Mouse (Mus musculus): ENCODE data around the gene Wscd1.

Wscd1 gene

GRCm38 (mm10) chr11:71749671-71750070, at the start of gene Wscd1:
Wscd1 (plus strand) TSS chr11:71749920.
- no peak for DNase-seq (ENCODE audit: low spot score in 2 of 2)

DNA sequence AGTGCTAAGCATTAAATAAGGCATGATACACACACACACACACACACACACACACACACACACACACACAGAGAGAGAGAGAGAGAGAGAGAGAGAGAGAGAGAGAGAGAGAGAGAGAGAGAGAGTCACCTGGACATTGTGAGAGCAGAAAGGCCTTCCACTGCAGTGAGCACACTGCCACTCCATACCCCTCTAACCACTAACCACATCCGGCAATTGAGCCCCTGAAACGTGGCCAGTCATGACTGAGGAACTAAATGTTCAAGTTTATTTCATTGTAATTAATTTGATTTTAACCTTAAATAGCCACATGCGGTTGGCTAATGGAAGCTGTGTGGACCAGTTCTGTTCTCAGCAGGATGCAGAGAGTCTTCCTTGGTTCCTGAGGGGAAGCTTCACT, 21.7 kb upstream of the Wscd1 start:
- no peak for DNase-seq (ENCODE audit: low spot score in 2 of 2)

DNA sequence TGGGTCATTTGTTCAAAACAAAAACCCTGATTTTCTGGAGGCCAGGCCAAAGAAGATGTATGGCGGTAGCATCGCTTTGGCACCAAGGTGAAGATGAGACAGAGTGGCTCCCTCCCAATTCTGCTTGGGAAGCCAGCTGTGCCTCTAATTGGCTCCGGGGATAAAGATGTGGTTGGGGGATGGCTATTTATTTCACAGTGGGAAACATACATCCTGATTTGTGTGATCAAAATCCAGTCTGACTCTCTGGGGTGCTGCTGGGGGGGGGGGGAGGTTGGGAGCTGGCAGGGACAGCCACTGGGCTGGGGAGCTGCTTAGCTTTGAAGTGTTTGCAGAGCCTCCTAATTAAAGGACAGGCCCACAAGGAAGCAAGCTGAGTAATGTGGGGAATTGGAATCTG, 20.4 kb upstream of the Wscd1 start:
- DNase-seq (ENCODE audit: low spot score in 2 of 2) = no peak

- DNase-seq (ENCODE audit: low spot score in 2 of 2) = no peak
Observed at GRCm38 (mm10) chr11:71733771-71734170, 15.9 kb upstream of the Wscd1 start.

DNA sequence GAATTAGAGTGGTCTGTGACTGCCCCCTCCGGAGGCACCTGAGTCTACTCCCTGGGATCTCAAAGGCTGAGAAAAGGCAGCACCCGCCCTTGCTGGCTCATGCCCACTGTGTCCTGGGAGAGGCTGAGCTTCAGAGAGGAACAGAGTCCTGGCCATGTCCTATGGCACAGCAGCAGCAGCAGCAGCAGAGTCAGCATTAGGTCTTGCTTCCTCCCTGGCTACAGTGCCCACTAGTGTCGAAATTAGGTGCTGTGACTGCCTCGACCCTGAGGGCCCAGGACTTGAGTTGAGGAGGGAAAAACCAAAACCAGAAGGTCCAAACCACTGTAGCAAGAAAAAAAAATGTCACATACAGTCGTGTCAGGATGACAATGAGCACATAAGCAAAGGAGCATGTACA, 12.6 kb upstream of the Wscd1 start:
- DNase-seq (ENCODE audit: low spot score in 2 of 2) = no peak

DNA sequence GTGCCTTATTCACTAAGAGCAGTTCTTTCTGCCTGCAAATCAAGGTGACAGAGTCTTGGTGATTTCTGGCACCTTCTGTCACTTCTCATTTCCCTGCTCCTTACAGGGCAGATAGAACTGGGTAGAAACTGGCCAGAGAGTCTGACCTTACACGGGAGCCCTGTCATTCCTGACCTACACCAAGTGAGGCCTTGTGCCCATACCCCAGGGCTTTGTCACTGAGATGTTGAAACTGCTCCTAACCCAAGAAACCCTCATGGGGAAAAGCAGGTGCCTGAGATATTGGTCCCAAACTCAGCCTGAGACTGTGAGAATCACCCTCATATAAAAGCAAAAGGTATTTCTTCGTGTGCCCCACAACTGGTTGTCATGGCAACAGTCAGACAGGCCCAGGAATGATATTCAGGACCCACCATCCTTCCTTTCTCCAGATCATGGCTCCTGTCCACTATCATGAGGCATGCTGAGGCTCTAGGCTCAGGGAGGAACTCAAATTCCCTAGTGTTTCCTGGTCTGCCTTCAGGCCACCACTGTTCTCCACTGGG, 11.1 kb upstream of the Wscd1 start:
- no peak for DNase-seq (ENCODE audit: low spot score in 2 of 2)

- DNase-seq (ENCODE audit: low spot score in 2 of 2) = no peak
Observed at GRCm38 (mm10) chr11:71745875-71746274, 3.8 kb upstream of the Wscd1 start.

GRCm38 (mm10) chr11:71747719-71748118, 2.0 kb upstream of the Wscd1 start:
- no peak for DNase-seq (ENCODE audit: low spot score in 2 of 2)

DNA sequence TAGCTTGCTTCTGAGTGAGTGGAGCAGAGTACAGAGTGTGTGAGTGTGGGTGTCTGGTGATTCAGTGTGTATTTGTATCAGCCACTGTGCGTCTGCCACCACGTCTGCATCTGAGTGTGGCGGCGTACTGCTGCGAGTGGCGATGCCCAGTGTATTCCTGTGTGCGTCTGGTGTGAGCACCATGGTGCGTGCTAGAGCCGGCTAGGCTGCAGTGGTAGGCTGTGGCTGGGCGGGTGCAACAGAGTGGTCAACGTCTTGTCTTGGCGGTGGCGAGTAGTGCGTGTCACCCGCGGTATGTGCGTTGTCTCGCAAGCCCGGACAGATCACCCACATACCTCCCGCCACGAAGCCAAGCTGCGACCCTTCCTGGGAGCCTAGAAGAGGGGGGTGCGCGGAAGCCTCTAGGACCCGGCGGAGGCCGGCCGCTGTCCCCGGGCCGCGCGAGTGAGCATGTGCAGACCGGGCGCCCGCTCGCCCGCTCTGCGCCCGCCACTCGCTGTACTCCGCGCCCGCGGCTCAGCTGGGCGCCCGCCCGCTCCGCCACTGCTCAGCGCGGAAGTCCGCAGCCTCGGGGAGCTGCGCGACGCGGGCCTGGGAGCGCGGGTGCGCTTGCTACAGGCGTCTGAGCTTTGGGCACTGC, 934 bp downstream of the Wscd1 start:
- DNase-seq (ENCODE audit: low spot score in 2 of 2) = no peak

GRCm38 (mm10) chr11:71751174-71751611, 1.5 kb downstream of the Wscd1 start:
- no peak for DNase-seq (ENCODE audit: low spot score in 2 of 2)

DNA sequence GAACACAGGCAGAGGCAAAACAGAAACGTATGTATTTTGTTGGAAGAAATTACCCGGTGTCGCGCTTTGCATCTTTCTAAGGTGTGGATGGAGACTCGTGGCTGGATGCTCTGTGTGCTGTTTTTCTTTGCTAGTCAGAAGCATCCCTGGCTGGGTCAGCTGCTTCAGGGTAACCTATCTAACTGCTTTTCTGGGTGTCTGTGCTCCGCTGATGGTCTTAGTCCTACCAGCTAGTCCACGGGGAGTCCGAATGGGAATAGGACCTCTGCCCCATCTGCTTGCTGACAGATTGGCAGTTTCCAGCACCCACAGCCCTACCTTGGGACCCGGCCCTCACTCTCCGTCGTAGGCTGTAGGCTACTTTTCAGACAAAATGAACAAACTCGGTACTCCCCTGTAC, 2.0 kb downstream of the Wscd1 start:
- no peak for DNase-seq (ENCODE audit: low spot score in 2 of 2)

DNA sequence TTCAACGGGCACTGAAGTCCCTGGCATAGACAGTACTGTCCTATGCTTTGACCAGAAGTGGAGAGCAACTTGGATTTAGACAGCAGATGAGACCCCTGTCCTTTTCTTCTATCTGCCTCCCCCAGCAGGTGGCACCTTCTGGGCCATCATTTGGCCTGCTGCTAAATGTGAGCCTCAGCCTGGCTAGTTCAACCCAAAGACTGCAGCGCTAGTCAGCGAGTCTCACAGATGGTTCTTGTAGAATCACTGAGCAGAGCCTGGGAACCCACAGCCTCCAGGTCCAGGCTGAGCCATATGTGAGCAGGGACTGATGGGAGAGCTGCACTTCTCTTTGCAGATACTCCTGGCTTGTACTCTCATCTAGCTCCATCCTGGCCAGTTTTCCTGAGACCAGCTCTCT, 2.9 kb downstream of the Wscd1 start:
- no peak for DNase-seq (ENCODE audit: low spot score in 2 of 2)

GRCm38 (mm10) chr11:71755115-71755514, 5.4 kb downstream of the Wscd1 start:
- no peak for DNase-seq (ENCODE audit: low spot score in 2 of 2)

- DNase-seq (ENCODE audit: low spot score in 2 of 2) = no peak
Observed at GRCm38 (mm10) chr11:71756325-71756724, 6.6 kb downstream of the Wscd1 start.

GRCm38 (mm10) chr11:71758211-71759110, 8.7 kb downstream of the Wscd1 start:
- DNase-seq (ENCODE audit: low spot score in 2 of 2) = no peak

DNA sequence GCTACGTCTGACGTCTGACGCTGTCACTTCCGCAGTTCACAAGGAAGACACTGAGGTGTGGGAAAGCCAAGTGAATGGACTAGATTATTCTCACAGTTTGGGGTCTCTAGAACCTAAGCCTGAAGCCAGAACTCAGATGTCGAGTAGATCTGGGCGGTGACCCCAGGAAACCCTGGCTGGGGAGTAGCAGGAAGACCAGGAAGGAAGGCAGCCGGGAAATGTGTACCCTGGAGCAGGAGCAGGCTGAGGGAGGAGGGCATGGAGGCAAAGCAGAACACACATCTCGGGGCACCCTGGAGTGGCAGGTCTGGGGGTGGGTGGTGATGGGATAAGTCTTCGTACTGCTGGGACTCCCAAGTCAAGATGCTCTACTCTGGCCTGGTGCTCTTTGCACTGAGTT, 11.3 kb downstream of the Wscd1 start:
- no peak for DNase-seq (ENCODE audit: low spot score in 2 of 2)

GRCm38 (mm10) chr11:71763154-71763553, 13.4 kb downstream of the Wscd1 start:
- no peak for DNase-seq (ENCODE audit: low spot score in 2 of 2)

DNA sequence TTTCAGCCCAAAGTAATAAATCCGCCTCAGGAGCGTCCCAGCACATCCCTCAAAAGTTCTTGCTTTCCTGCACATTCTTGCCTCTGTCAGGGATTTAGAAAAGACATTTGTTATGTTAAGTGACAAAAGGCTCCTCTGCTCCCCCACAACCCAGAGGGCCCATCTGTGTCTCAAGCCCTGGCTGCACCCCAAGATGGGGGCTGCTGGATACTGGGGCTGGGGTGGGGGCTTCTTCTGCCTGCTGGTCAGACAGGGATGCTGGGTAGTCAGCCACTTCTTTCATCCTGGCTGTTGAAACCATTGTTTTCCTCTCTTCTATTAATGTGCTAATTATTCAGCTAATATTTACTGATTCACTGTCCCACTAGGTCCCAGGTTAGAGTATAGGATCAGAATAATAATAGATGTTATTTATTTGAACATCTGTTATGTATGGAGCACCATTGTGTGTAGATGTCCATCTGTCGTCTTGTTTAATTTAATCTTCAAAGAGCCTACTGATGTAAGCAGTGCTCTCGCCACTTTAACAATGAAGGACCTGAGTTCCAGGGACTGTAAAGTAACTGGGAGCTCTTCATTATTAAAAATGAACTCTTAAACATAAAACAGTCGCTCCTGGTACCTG, 14.0 kb downstream of the Wscd1 start:
- no peak for DNase-seq (ENCODE audit: low spot score in 2 of 2)

DNA sequence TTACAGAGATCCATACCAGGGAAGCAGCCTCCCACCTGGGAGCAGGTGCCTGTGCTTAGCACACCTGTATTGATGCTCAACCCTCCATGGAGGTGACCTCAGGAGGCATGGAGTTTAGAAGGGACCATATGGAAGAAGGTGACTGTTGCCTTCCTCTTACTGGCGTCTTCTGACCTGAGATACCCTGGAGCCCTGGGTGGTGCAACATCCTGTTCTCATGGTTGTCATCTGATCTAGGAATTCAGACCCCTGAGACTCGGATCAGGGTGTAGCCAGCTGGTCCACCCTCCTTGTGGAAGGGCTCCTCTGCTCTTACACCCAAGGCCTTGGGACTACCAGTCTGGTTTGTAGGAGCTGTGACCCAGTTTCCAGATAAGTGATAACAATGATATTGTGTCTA, 15.0 kb downstream of the Wscd1 start:
- no peak for DNase-seq (ENCODE audit: low spot score in 2 of 2)

DNA sequence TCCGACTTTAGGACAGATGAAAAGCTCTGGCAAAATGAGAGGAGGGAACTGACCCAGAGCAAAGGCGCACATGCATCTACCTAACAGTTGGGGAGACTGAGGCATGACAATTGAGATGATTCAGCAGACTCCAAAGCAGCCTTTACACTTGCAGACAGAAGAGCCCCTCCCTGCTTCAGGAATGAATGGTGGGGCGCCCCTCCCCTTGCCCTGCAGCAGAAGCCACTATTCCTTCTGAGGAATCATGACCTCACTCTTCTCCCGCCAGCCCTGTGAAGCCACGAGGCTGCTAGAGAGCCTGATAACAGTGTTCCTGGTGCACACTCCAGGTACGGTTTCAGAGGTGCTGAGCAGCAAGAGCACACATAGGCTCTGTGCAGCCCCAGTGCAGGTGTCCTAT, 15.6 kb downstream of the Wscd1 start:
- no peak for DNase-seq (ENCODE audit: low spot score in 2 of 2)

DNA sequence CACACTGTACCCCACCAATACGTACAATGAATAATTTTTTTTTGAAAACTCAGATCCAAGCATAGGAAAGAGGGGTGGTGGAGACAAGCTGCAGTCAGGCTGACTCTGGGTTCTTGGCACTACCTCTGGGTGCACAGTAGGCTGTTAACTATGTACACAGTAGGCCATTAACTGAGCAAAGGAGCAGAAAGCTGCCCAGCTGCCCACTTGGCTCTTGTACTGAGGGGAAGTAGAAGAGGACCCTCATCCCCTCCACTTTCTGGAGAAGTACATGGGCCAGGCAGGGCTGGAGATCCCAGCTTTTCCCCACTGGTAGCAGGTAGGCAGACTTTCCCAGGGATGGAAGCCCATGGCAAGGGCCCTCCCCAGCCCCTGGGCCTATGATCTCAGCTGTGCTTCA, 16.7 kb downstream of the Wscd1 start:
- no peak for DNase-seq (ENCODE audit: low spot score in 2 of 2)

DNA sequence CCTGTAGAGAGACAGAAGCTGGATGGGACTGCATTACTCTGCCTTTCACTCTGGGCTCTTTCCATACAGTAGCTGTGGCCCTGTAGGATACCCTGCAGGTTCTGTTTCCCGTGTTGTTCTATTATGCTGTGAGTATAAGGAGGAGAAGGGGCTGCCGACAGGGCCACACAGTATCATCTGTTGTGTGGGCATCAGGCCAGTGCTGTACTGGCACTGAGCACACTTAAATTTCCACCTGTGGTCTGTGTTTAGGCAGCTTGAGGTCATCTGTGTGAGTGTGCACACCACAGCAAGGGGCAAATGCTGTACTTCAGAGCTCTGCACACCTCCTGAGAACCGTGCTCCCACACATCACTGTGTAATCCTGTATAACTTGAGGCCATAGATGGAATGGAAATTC, 18.0 kb downstream of the Wscd1 start:
- no peak for DNase-seq (ENCODE audit: low spot score in 2 of 2)

DNA sequence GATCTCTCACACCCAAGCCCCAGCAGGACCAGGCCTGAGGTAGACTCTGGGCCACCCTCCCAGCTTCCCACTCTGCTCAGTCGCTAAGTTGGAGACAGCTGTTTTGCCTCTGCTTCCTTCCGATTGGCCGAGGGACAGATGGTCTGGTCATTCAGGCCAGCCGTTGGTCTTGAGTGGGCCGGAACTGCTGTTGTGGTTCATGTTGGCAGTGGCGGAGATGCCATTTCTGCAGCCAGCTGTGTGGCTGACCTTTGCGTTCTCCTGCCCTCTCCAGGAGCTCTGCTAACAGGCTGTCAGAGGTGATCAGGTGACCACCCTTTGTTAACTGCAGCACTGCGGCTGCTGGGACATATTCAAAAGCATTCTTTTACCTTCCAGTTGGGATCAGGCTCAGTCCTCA, 20.0 kb downstream of the Wscd1 start:
- no peak for DNase-seq (ENCODE audit: low spot score in 2 of 2)

Measured in urinary bladder, postnatal 36 days (tissue).